18 mouse cellular contexts compared by ENCODE assay signal in genomic region chr9:88558146-88558545, GRCm38 (mm10). TPM values are rescaled to one million over a fixed set of nuclear protein-coding genes. Genes with fewer than 3 reads are reported as not detected.
"Had no signal": no experiment of that assay in that cellular context is flagged by ENCODE, and none has a peak within 500 bp of the region (broad histone marks: within the 10 kb centered on the region; RNA-seq: fewer than 3 reads in every experiment).

No protein-coding gene starts in this region.

- H3K4me3 ChIP-seq: limb, embryonic 15.5 days; liver, embryonic 12.5 days; midbrain, embryonic 10.5 days; myocyte; neural tube, embryonic 15.5 days had no signal

- ATAC-seq: liver, embryonic 12.5 days had no signal

- H3K9me3 ChIP-seq: limb, embryonic 15.5 days; liver, embryonic 12.5 days; midbrain, embryonic 10.5 days; neural tube, embryonic 15.5 days had no signal

- H3K9ac ChIP-seq: limb, embryonic 15.5 days; liver, embryonic 12.5 days; lung, embryonic 14.5 days; neural tube, embryonic 15.5 days had no signal

- H3K27me3 ChIP-seq: limb, embryonic 15.5 days; liver, embryonic 12.5 days; neural tube, embryonic 15.5 days had no signal

- H3K27ac ChIP-seq: limb, embryonic 15.5 days; liver, embryonic 12.5 days; midbrain, embryonic 10.5 days; neural tube, embryonic 15.5 days; stomach, postnatal 0 days had no signal

- H3K4me1 ChIP-seq: limb, embryonic 15.5 days; liver, embryonic 12.5 days; midbrain, embryonic 10.5 days; neural tube, embryonic 15.5 days had no signal

- DNase-seq: kidney, postnatal 36 days; layer of hippocampus, adult 9-11 months; layer of hippocampus, postnatal 36 days; lung, embryonic 14.5 days; lung, postnatal 10 days; lung, postnatal 4 days; midbrain, embryonic 14.5 days; right cerebral cortex, adult 18-20 months; right cerebral cortex, postnatal 25 days had no signal

- H3K4me2 ChIP-seq: limb, embryonic 15.5 days; liver, embryonic 12.5 days; lung, embryonic 14.5 days; neural tube, embryonic 15.5 days had no signal

RNA-seq across cellular contexts. Expression of gene Trim43a, which starts 22.5 kb away (rescaled TPM):
- polyA plus RNA-seq: limb, embryonic 11.5 days; limb, embryonic 15.5 days; liver, embryonic 12.5 days; lung, embryonic 14.5 days; myocyte; neural tube, embryonic 11.5 days; small intestine, adult 2 months had no signal
